In the genomic region with DNA sequence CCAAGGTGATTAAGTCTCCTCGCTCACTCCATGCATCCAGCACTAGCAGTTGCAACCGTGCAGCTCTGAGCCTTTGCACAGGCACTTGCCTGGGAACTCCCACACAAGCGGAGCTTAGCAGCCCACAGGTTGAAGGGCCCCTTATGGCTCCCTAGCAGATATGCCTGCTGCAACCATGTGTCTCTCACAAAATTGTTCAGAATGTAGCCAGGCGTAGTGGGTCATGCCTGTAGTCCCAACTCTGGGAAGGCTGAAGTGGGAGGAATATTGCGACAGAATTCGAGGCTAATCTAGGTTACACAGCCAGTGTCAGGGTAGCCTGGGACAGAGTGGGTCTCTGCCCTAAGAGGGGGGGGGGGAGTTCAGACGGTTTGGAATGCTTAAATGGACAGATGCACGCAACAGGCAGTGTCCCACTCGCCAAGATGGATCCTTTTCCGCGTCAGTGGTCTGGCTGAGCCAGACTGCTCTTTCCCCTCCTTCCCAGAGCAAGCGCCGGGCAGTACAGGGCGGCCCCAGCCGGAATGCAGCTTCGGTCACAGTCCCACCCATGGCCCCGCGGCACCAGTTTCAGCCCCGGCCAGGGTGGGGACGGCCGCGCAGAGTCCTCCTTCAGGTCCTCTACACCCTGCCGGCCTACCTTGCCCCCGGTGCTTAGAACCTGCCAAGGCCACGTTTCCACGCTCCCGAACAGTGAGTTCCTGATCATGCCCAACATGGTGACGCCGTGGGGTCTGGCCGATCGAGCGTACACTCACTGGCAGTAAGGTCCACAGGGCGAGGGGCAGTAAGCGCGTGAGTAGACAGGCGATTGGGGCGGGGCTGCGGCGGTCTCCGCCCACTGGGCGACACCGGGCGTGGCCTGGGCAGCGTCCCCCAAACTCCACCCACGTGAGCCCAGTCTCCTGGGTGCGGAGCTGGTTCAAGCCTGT, we compare ENCODE assay signal across 8 mouse cellular contexts. TPM values are rescaled to one million over a fixed set of nuclear protein-coding genes. Genes with fewer than 3 reads are reported as not detected.
DNase-seq lines count a peak whose midpoint lies in the region; ATAC-seq lines count a peak whose summit lies in the region.

No protein-coding gene starts in this region.

- peak; percentile 88 for ATAC-seq in frontal cortex, adult (ENCODE audit: low TSS enrichment)
- peak; percentile 89 to 90 for ATAC-seq in hematopoietic stem cell, adult 5-6 weeks (replicated peaks in 1 of 2; ENCODE audit: insufficient read depth in 1 of 2, low FRiP score in 2 of 2, low TSS enrichment in 1 of 2, low read depth in 1 of 2, poor library complexity in 2 of 2, severe bottlenecking in 2 of 2)

- peak; percentile 88 for DNase-seq in Muller cell, postnatal 12 days (ENCODE audit: inconsistent ontology term)
- peak; percentile 78 for DNase-seq in cerebellum, adult 9-10 months
- DNase-seq in layer of hippocampus, postnatal 14 days (ENCODE audit: low spot score in 2 of 2): peak; percentile 69 to 81
- DNase-seq in lung, postnatal 10 days: peak; percentile 94
- peak; percentile 85 for DNase-seq in ovary, postnatal 14 days (ENCODE audit: low spot score)
- DNase-seq in thymus, postnatal 25 days: peak; percentile 74

RNA-seq across cellular contexts. Expression of gene Fam234b, which starts 30.1 kb away (rescaled TPM):
- total RNA-seq in hematopoietic stem cell, adult 5-6 weeks (2017): 14.1 and 15.5 TPM in 2 replicates
- 100 to 1,000 TPM; 122 to 133 TPM for total RNA-seq in layer of hippocampus, postnatal 14 days (2021)

RNA-seq across cellular contexts. Expression of gene Hebp1, which starts 30.2 kb away (rescaled TPM):
- total RNA-seq in hematopoietic stem cell, adult 5-6 weeks (2017): 19.4 and 54.6 TPM in 2 replicates
- total RNA-seq in layer of hippocampus, postnatal 14 days (2021): 10 to 100 TPM; 54.1 to 62.0 TPM

RNA-seq across cellular contexts. Expression of gene Gprc5d, which starts 49.6 kb away (rescaled TPM):
- total RNA-seq in hematopoietic stem cell, adult 5-6 weeks (2017): not detected in 2 replicates
- total RNA-seq in layer of hippocampus, postnatal 14 days (2021): not detected

Comparison
In these comparisons a context has a peak if more than half of its experiments do, and no peak if none do; other contexts are left out.
1. Peak in every context shown above with its lines: DNase-seq and ATAC-seq.